Mouse (Mus musculus) MEL (cell line): Measurements from ENCODE around the gene Ms4a8a. TPM values are rescaled to one million over a fixed set of nuclear protein-coding genes. Genes with fewer than 3 reads are reported as not detected.
"Not testable (repeated sequence)": the region's sequence is repeated elsewhere in the genome, so short reads cannot be mapped to it uniquely, and the experiment has no call there.

ENCODE experiments used
- DNase-seq: peaks from one replicate; pipeline ENCODE4 v3.0.0; 2011; ENCODE audit warnings: low read depth, low spot score
- H3K27ac ChIP-seq: 2 replicates; pipeline ENCODE4 v1.5.1; 2012; ENCODE audit warnings: low read depth, mild to moderate bottlenecking, control low read depth, low read length, moderate library complexity; ENCODE audit not compliant: control insufficient read depth
- H3K27me3 ChIP-seq, 2 experiments: fragments of 150-350 bp in 1 of 2; sonication (generic) in 1 of 2; 2 replicates each; pipeline ENCODE4 v1.6.1; 2012; ENCODE audit warnings: low read length in 2 of 2, mild to moderate bottlenecking in 2 of 2, improper control_type of control experiment in 1 of 2, moderate library complexity in 1 of 2; ENCODE audit not compliant: insufficient read depth in 2 of 2, control insufficient read depth in 1 of 2
- H3K36me3 ChIP-seq, 2 experiments: 2 replicates each; pipeline ENCODE4 v1.6.1; 2012 to 2014; ENCODE audit warnings: low read length in 2 of 2, improper control_type of control experiment in 1 of 2, inconsistent platforms in 1 of 2, mild to moderate bottlenecking in 1 of 2; ENCODE audit not compliant: insufficient read depth in 2 of 2, control insufficient read depth in 1 of 2
- H3K4me1 ChIP-seq, 2 experiments: fragments of 150-350 bp in 1 of 2; sonication (generic) in 1 of 2; 2 replicates each; pipeline ENCODE4 v1.6.1; 2012; ENCODE audit warnings: low read length in 2 of 2, improper control_type of control experiment in 1 of 2, mild to moderate bottlenecking in 1 of 2; ENCODE audit not compliant: insufficient read depth in 2 of 2, control insufficient read depth in 1 of 2
- H3K4me3 ChIP-seq, 2 experiments: fragments of 150-350 bp in 1 of 2; sonication (generic) in 1 of 2; 2 replicates each; pipeline ENCODE4 v1.5.1; 2012; ENCODE audit warnings: low read depth in 2 of 2, low read length in 2 of 2, mild to moderate bottlenecking in 2 of 2, moderate library complexity in 2 of 2, control low read depth in 1 of 2, improper control_type of control experiment in 1 of 2; ENCODE audit not compliant: control insufficient read depth in 1 of 2, insufficient read depth in 1 of 2
- H3K79me2 ChIP-seq: 2 replicates; pipeline ENCODE4 v1.6.1; 2012; ENCODE audit warnings: mild to moderate bottlenecking, low read length, moderate library complexity; ENCODE audit not compliant: control insufficient read depth, poor library complexity, insufficient read depth
- H3K9ac ChIP-seq: 2 replicates; pipeline ENCODE4 v1.6.1; 2012; ENCODE audit warnings: low read depth, mild to moderate bottlenecking, control low read depth, low read length, moderate library complexity; ENCODE audit not compliant: control insufficient read depth, poor library complexity, severe bottlenecking
- H3K9me3 ChIP-seq: fragments of 150-350 bp; sonication (generic); replicated peaks from 2 replicates; pipeline ENCODE4 v1.6.1; 2012; ENCODE audit warnings: mild to moderate bottlenecking, low read length, improper control_type of control experiment, moderate library complexity; ENCODE audit not compliant: insufficient read depth
- CHD2 ChIP-seq: IDR thresholded peaks from 2 replicates; pipeline ENCODE4 v1.6.1; 2011; ENCODE audit warnings: low read length, improper control_type of control experiment
- CTCF ChIP-seq, 3 experiments: IDR thresholded peaks in 2 of 3; conservative IDR thresholded peaks in 1 of 3; 2 replicates each; pipeline ENCODE4 v1.5.1; 2011 to 2012; ENCODE audit warnings: low read length in 3 of 3, low read depth in 2 of 3, mild to moderate bottlenecking in 2 of 3, improper control_type of control experiment in 1 of 3, inconsistent platforms in 1 of 3, mixed read lengths in 1 of 3, moderate library complexity in 1 of 3; ENCODE audit not compliant: control insufficient read depth in 1 of 3, insufficient read depth in 1 of 3, poor library complexity in 1 of 3, severe bottlenecking in 1 of 3
- ELF1 ChIP-seq: IDR thresholded peaks from 2 replicates; pipeline ENCODE4 v1.6.1; 2014; ENCODE audit warnings: low read depth, mild to moderate bottlenecking, inconsistent platforms, low read length, improper control_type of control experiment, moderate library complexity
- ETS1 ChIP-seq: IDR thresholded peaks from 2 replicates; pipeline ENCODE4 v1.6.1; 2012; ENCODE audit warnings: low read depth, mild to moderate bottlenecking, inconsistent platforms, low read length, improper control_type of control experiment, moderate library complexity
- GABPA ChIP-seq: IDR thresholded peaks from 2 replicates; pipeline ENCODE4 v1.6.1; 2012; ENCODE audit warnings: low read depth, mild to moderate bottlenecking, inconsistent platforms, low read length, improper control_type of control experiment, moderate library complexity
- GATA1 ChIP-seq: IDR thresholded peaks from 2 replicates; pipeline ENCODE4 v1.6.1; 2011; ENCODE audit warnings: low read depth, low read length, improper control_type of control experiment
- KAT2A ChIP-seq: conservative IDR thresholded peaks from 2 replicates; pipeline ENCODE4 v1.6.1; 2012; ENCODE audit warnings: low read depth, low read length, improper control_type of control experiment, inconsistent platforms
- MAX ChIP-seq: IDR thresholded peaks from 2 replicates; pipeline ENCODE4 v1.6.1; 2011; ENCODE audit warnings: low read length, improper control_type of control experiment
- MEF2A ChIP-seq: IDR thresholded peaks from 2 replicates; pipeline ENCODE4 v1.6.1; 2014; ENCODE audit warnings: low read depth, mild to moderate bottlenecking, inconsistent platforms, low read length, improper control_type of control experiment; ENCODE audit not compliant: poor library complexity, insufficient replicate concordance, severe bottlenecking; ENCODE audit errors: extremely low read depth
- MXI1 ChIP-seq: IDR thresholded peaks from 2 replicates; pipeline ENCODE4 v1.6.1; 2011; ENCODE audit warnings: mild to moderate bottlenecking, low read depth, low read length, improper control_type of control experiment
- MYB ChIP-seq: IDR thresholded peaks from 2 replicates; pipeline ENCODE4 v1.6.1; 2011; ENCODE audit warnings: mild to moderate bottlenecking, low read depth, low read length, improper control_type of control experiment
- NELFE ChIP-seq: IDR thresholded peaks from 2 replicates; pipeline ENCODE4 v1.6.1; 2011; ENCODE audit warnings: low read depth, low read length, improper control_type of control experiment
- NRF1 ChIP-seq: IDR thresholded peaks from 2 replicates; pipeline ENCODE4 v1.6.1; 2014; ENCODE audit warnings: low read depth, mild to moderate bottlenecking, inconsistent platforms, low read length, improper control_type of control experiment, moderate library complexity; ENCODE audit not compliant: poor library complexity, insufficient read depth, severe bottlenecking
- POLR2A ChIP-seq, 2 experiments: IDR thresholded peaks; 2 replicates each; pipeline ENCODE4 v1.6.1; 2011 to 2012; ENCODE audit warnings: low read length in 2 of 2, mild to moderate bottlenecking in 2 of 2, control low read depth in 1 of 2, improper control_type of control experiment in 1 of 2, low read depth in 1 of 2, moderate library complexity in 1 of 2; ENCODE audit not compliant: control insufficient read depth in 1 of 2, insufficient read depth in 1 of 2, poor library complexity in 1 of 2
- SIN3A ChIP-seq: IDR thresholded peaks from 2 replicates; pipeline ENCODE4 v1.6.1; 2012; ENCODE audit warnings: low read length, improper control_type of control experiment, inconsistent platforms
- SMC3 ChIP-seq: IDR thresholded peaks from 2 replicates; pipeline ENCODE4 v1.6.1; 2011; ENCODE audit warnings: low read depth, low read length, improper control_type of control experiment
- TAL1 ChIP-seq: IDR thresholded peaks from 2 replicates; pipeline ENCODE4 v1.6.1; 2012; ENCODE audit warnings: mild to moderate bottlenecking, inconsistent platforms, low read length, moderate library complexity, mixed read lengths
- TCF12 ChIP-seq: IDR thresholded peaks from 2 replicates; pipeline ENCODE4 v1.6.1; 2014; ENCODE audit warnings: low read depth, mild to moderate bottlenecking, inconsistent platforms, low read length, improper control_type of control experiment, moderate library complexity
- UBTF ChIP-seq: IDR thresholded peaks from 2 replicates; pipeline ENCODE4 v1.6.1; 2012; ENCODE audit warnings: low read depth, mild to moderate bottlenecking, inconsistent platforms, low read length, improper control_type of control experiment, moderate library complexity, borderline replicate concordance; ENCODE audit not compliant: insufficient read depth
- USF2 ChIP-seq, 2 experiments: IDR thresholded peaks; 2 replicates each; pipeline ENCODE4 v1.6.1; 2011 to 2012; ENCODE audit warnings: improper control_type of control experiment in 2 of 2, low read length in 2 of 2, borderline replicate concordance in 1 of 2, inconsistent platforms in 1 of 2, low read depth in 1 of 2, mild to moderate bottlenecking in 1 of 2; ENCODE audit not compliant: insufficient read depth in 1 of 2
- ZC3H11A ChIP-seq: IDR thresholded peaks from 2 replicates; pipeline ENCODE4 v1.6.1; 2012; ENCODE audit warnings: low read depth, mild to moderate bottlenecking, inconsistent platforms, low read length, improper control_type of control experiment
- ZMIZ1 ChIP-seq: IDR thresholded peaks from 2 replicates; pipeline ENCODE4 v1.6.1; 2012; ENCODE audit warnings: low read depth, mild to moderate bottlenecking, inconsistent platforms, low read length, improper control_type of control experiment, moderate library complexity
- ZNF384 ChIP-seq: IDR thresholded peaks from 2 replicates; pipeline ENCODE4 v1.6.1; 2012; ENCODE audit warnings: low read depth, mild to moderate bottlenecking, inconsistent platforms, low read length, improper control_type of control experiment
- polyA plus RNA-seq, 2 experiments: library from polyadenylated mRNA; stranded (reverse) in 1 of 2; unstranded in 1 of 2; fragments of >175 nt in 1 of 2; fragments of >200 nt in 1 of 2; gene quantifications; 2 replicates each; pipeline versions ENCODE4 v1.2.1 to v1.2.4; 2012; ENCODE audit warnings: low replicate concordance in 2 of 2, low read depth in 1 of 2; ENCODE audit not compliant: insufficient read length in 2 of 2, insufficient read depth in 1 of 2, missing spikeins in 1 of 2
- total RNA-seq: library from RNA; depleted of rRNA; stranded (reverse); fragments of 300-350 nt; gene quantifications from 2 replicates; pipeline ENCODE4 v1.2.3, GENCODE M21; 2012; rRNA removed

The Ms4a8a gene
- total RNA-seq (not detected in 2 replicates), polyA plus RNA-seq (not detected)

DNA sequence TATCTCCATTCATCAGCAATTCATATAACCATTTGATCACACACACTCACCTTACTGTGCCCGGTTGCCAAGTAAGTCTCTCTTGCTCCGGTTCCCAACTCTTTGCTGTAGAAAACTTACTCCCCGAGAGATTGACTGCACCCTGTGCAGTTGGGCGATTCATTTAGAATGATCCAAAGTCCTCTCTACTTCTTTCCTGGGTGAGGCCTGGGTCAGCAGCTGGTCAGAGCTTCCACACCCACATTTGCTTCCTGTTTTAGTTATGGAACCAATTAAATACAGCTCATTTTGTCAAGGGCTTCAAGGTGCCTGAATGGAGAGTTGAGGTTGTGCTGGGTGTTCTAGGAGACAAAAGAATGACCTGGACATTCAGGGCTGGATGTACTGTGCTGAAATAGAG, at the start of gene Ms4a8a:
Gene Ms4a8a (minus strand): TSS at position 169 of the 400 bp plus-strand sequence.
- no peak within 1 kb of the TSS for H3K27ac ChIP-seq
- no peaks in the 10 kb centered on the region for H3K79me2 ChIP-seq
- no peaks in the 10 kb centered on the region for H3K9me3 ChIP-seq
- H3K4me3 ChIP-seq: no peak within 1 kb of the TSS
- H3K27me3 ChIP-seq: no peaks in the 10 kb centered on the region
- DNase-seq: no peak
- H3K9ac ChIP-seq: no peak within 1 kb of the TSS
- TF ChIP-seq MYB (no peak), MEF2A (no peak), POLR2A (IDR thresholded peaks at IDR 0.05; ENCODE audit: control insufficient read depth in 1 of 2, insufficient read depth in 1 of 2, low read depth in 1 of 2, low read length in 2 of 2, poor library complexity in 1 of 2) (no peak), SMC3 (no peak), UBTF (no peak), ZMIZ1 (no peak), NELFE (no peak), GATA1 (no peak), USF2 (IDR thresholded peaks at IDR 0.05; ENCODE audit: borderline replicate concordance in 1 of 2, insufficient read depth in 1 of 2, low read depth in 1 of 2, low read length in 2 of 2) (no peak), KAT2A (no peak), ZNF384 (no peak), TAL1 (no peak), ELF1 (no peak), ETS1 (no peak), CHD2 (no peak), TCF12 (no peak)
- H3K4me1 ChIP-seq: no peaks in the 10 kb centered on the region
- H3K36me3 ChIP-seq: no peaks in the 10 kb centered on the region

DNA sequence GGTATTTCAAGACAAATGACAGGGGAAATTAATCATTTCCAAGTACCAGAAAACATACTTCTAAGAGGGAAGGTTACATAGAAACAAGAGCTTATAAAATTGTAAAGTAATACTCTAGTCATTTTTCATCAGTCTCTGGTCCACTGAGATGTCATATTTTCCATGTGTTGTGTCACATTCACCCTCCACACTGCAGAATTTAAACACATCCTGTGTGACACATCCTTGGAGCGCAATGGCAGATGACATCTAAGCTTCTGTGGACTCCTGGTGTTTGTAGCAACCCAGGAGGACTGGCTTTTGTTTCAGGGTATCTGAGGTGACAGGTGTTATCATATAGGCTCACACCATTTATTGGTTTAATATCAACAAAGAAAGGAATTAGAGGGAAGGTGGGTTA, 48.8 kb upstream of the Ms4a8a start:
- no peak for TF ChIP-seq MXI1
- no peak for TF ChIP-seq CHD2
- TF ChIP-seq USF2 (IDR thresholded peaks at IDR 0.05; ENCODE audit: borderline replicate concordance in 1 of 2, insufficient read depth in 1 of 2, low read depth in 1 of 2, low read length in 2 of 2): no peak
- TF ChIP-seq SIN3A: no peak
- TF ChIP-seq ZC3H11A: no peak
- no peak for TF ChIP-seq MYB
- no peak for TF ChIP-seq NRF1
- no peak for TF ChIP-seq CTCF (IDR thresholded peaks at IDR 0.05 in 2 of 3, conservative IDR thresholded peaks at IDR 0.05 in 1 of 3; ENCODE audit: control insufficient read depth in 1 of 3, insufficient read depth in 1 of 3, low read depth in 2 of 3, low read length in 3 of 3, poor library complexity in 1 of 3, severe bottlenecking in 1 of 3)
- TF ChIP-seq GABPA: no peak
- TF ChIP-seq MAX: no peak
- no peak for TF ChIP-seq POLR2A (IDR thresholded peaks at IDR 0.05; ENCODE audit: control insufficient read depth in 1 of 2, insufficient read depth in 1 of 2, low read depth in 1 of 2, low read length in 2 of 2, poor library complexity in 1 of 2)
- DNase-seq: no peak

DNA sequence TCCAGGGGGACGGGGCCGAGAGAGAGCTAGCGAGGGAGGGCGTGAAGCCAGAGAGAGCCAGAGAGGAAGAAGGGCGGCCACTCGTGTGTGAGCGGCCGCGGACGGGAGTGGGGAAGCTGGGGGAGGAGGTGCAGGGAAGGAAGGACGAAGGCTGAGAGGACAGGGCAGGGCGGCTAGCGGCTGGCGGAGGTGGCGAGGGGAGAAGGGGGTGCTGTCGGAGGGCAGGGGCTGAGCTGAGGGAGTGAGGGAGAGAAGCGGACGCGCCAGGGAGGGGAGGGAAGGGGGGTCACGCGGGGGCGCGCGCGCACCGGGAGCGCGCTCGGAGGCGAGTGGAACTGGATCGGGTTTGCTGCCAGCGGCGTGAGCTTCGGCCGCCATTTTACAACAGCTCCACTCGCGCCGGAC, 40.1 kb upstream of the Ms4a8a start:
- not testable (repeated sequence) for H3K27ac ChIP-seq, H3K27me3 ChIP-seq, H3K36me3 ChIP-seq, H3K9me3 ChIP-seq, H3K9ac ChIP-seq, DNase-seq, H3K4me3 ChIP-seq, H3K79me2 ChIP-seq, H3K4me1 ChIP-seq

More for the DNA sequence above, 48.8 kb upstream of the Ms4a8a start:
- no peaks in the 10 kb centered on the region for H3K4me1 ChIP-seq
- H3K27ac ChIP-seq: no peak overlapping the region
- H3K36me3 ChIP-seq: no peaks in the 10 kb centered on the region
- H3K79me2 ChIP-seq: no peaks in the 10 kb centered on the region
- peaks cover 0 to 2% of the 10 kb centered on the region in 2 experiments; a peak in 1 of 4 replicates for H3K27me3 ChIP-seq
- no peak overlapping the region for H3K4me3 ChIP-seq
- no peak overlapping the region for H3K9ac ChIP-seq
- H3K9me3 ChIP-seq: no peaks in the 10 kb centered on the region
